Mouse (Mus musculus) heart, embryonic 12.5 days (tissue): ENCODE results near the gene Ccl17. TPM values are rescaled to one million over a fixed set of nuclear protein-coding genes. Genes with fewer than 3 reads are reported as not detected.

ENCODE experiments used
- ATAC-seq: fragments of 200-750 bp; cut with Nextera tagmentation; 2 replicates; pipeline ENCODE4 v1.8.0; 2017; ENCODE audit warnings: moderate TSS enrichment, moderate library complexity; ENCODE audit not compliant: insufficient number of reproducible peaks, low FRiP score
- H3K27ac ChIP-seq: fragments of 300-500 bp; sonication (generic); 2 replicates; pipeline ENCODE4 v1.5.1; 2016; ENCODE audit warnings: mild to moderate bottlenecking, moderate library complexity; ENCODE audit not compliant: poor library complexity, severe bottlenecking
- H3K27me3 ChIP-seq: fragments of 300-500 bp; sonication (generic); replicated peaks from 2 replicates; pipeline ENCODE4 v1.6.1; 2016; ENCODE audit warnings: mild to moderate bottlenecking, moderate library complexity
- H3K36me3 ChIP-seq: fragments of 300-500 bp; sonication (generic); 2 replicates; pipeline ENCODE4 v1.6.1; 2016; ENCODE audit warnings: mild to moderate bottlenecking, moderate library complexity
- H3K4me1 ChIP-seq: fragments of 300-500 bp; sonication (generic); replicated peaks from 2 replicates; pipeline ENCODE4 v1.6.1; 2016; ENCODE audit warnings: mild to moderate bottlenecking
- H3K4me2 ChIP-seq: fragments of 300-500 bp; sonication (generic); 2 replicates; pipeline ENCODE4 v1.6.1; 2016; ENCODE audit warnings: mild to moderate bottlenecking, moderate library complexity
- H3K4me3 ChIP-seq: fragments of 300-500 bp; sonication (generic); 2 replicates; pipeline ENCODE4 v1.5.1; 2016; ENCODE audit warnings: mild to moderate bottlenecking
- H3K9ac ChIP-seq: fragments of 300-500 bp; sonication (generic); 2 replicates; pipeline ENCODE4 v1.6.1; 2016; ENCODE audit warnings: mild to moderate bottlenecking, moderate library complexity
- H3K9me3 ChIP-seq: fragments of 300-500 bp; sonication (generic); replicated peaks from 2 replicates; pipeline ENCODE4 v1.6.1; 2016; ENCODE audit warnings: mild to moderate bottlenecking, moderate library complexity
- WGBS: fragments of 180-500 bp; shearing (Covaris S2); methylation state at CpG from one replicate; pipeline ENCODE4 v1.1.7; 2016; 5-methylcytosine and 5-hydroxymethylcytosine counted together
- polyA plus RNA-seq: library from polyadenylated mRNA; unstranded; fragments of >200 nt; fragmentation: Nextera tagmentation; extraction: Ambion mirVana; gene quantifications from 2 replicates; pipeline ENCODE4 v1.2.1, GENCODE M21; 2016

Ccl17 gene
- polyA plus RNA-seq, 1 experiment from 2014 or later: 0.75 TPM

GRCm38 (mm10) chr8:94811654-94812053 is 1.4 kb downstream of the Ccl17 start:
- H3K27ac ChIP-seq: no peak overlapping the region
- H3K4me1 ChIP-seq: peaks cover 9% of the 10 kb centered on the region; the same call in 1 of the 2 replicates
- H3K9me3 ChIP-seq: no peaks in the 10 kb centered on the region
- H3K4me2 ChIP-seq: no peak overlapping the region
- H3K9ac ChIP-seq: no peak overlapping the region
- ATAC-seq: no peak
- H3K27me3 ChIP-seq: peaks cover 21% of the 10 kb centered on the region
- H3K4me3 ChIP-seq: no peak overlapping the region
- no peaks in the 10 kb centered on the region for H3K36me3 ChIP-seq
- WGBS: 65% methylated on average over 6 of the region's 6 CpGs

DNA sequence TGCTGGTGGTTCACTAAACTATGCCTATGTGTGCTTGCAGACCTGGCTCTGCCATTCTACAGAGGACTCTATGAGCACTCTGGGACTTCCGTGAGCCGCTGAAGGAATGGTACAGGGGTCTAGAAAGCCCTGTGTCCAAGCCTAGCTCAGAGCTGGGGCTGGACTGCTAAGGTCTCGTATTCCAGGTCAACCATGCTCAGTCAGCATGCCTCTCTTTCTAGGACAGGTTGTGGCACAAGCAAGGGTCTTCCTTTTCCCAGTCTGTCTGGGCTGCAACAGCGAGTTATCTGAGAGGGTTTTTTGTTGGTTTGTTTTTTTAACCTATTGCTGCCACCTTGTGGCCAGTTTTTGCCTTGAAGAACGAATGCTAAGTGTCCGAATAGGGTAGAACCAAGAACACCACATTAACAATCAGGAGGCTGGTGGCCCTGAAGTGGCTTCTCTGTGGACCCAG is 2.4 kb downstream of the Ccl17 start:
- Histone ChIP-seq H3K9ac (no peak overlapping the region), H3K4me2 (no peak overlapping the region), H3K9me3 (no peaks in the 10 kb centered on the region), H3K4me1 (peaks cover 3% of the 10 kb centered on the region; the same call in 1 of the 2 replicates), H3K27ac (no peak overlapping the region), H3K4me3 (no peak overlapping the region), H3K36me3 (no peaks in the 10 kb centered on the region), H3K27me3 (0 out of 2 replicates have a peak, but pooled peaks cover 12% of the 10 kb centered on the region)
- WGBS: 28% methylated on average over 6 of the region's 6 CpGs
- peak; percentile 29; the same call in 1 of the 2 replicates for ATAC-seq

GRCm38 (mm10) chr8:94814556-94814955 is 4.3 kb downstream of the Ccl17 start:
- Histone ChIP-seq H3K4me2 (no peak overlapping the region), H3K36me3 (no peaks in the 10 kb centered on the region), H3K9me3 (no peaks in the 10 kb centered on the region), H3K27me3 (0 out of 2 replicates have a peak, but pooled peaks cover 7% of the 10 kb centered on the region), H3K9ac (no peak overlapping the region; the same call in 1 of the 2 replicates), H3K27ac (no peak overlapping the region), H3K4me1 (no peaks in the 10 kb centered on the region), H3K4me3 (no peak overlapping the region)
- no peak for ATAC-seq
- WGBS: 0% methylated on average over 1 of the region's 1 CpGs

DNA sequence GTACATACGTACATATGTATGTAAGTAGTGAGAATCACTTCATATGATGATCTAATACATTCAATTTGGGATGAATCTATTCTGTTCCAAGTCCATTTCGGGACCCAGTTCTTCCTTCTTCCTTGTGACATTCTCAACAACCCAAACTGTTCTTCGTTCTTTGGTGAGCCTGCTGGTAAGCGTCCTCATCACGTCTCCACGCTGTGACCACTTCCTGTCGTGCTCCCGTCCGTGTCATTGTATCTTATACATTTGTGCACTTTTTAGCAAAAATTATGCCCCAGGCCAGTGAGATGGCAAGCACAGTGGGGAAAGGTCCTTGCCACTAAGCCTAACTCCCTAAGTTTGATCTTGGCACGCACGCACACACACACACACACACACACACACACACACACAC is 7.7 kb downstream of the Ccl17 start:
- H3K36me3 ChIP-seq: peaks cover 30% of the 10 kb centered on the region
- no peaks in the 10 kb centered on the region for H3K4me1 ChIP-seq
- H3K9me3 ChIP-seq: no peaks in the 10 kb centered on the region
- no peak overlapping the region for H3K4me2 ChIP-seq
- no peak overlapping the region for H3K9ac ChIP-seq
- no peak overlapping the region for H3K4me3 ChIP-seq
- WGBS: 83% methylated on average over 11 of the region's 11 CpGs
- H3K27ac ChIP-seq: no peak overlapping the region
- ATAC-seq: no peak
- H3K27me3 ChIP-seq: no peaks in the 10 kb centered on the region

DNA sequence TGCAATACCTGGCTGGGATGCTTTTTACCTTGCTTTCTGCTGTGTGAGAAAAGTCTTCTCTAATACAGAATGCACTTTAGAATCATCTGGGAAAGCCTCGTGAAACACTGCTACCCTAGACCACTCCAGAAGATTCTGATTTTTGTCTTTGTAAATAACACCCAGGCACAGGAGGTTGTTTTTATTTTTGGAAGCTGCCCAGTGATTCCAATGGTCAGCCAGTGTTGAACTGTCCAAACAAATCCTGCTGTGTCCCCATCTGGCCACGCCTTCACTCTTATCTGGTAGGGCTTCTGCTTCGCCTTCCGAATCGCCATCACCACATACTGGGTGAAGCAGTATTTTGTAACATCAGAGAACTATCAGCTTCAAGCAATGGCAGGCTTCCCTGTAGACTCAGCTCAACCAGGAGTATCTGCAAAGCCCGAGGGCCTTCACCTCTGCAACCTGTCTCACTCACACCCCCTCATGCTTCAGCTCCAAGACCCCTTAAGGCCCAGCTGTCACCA is 9.5 kb downstream of the Ccl17 start:
- WGBS: 41% methylated on average over 6 of the region's 6 CpGs
- Histone ChIP-seq H3K27me3 (no peaks in the 10 kb centered on the region), H3K4me2 (no peak overlapping the region), H3K9ac (no peak overlapping the region), H3K9me3 (no peaks in the 10 kb centered on the region), H3K4me1 (no peaks in the 10 kb centered on the region), H3K4me3 (no peak overlapping the region), H3K36me3 (peaks cover 47% of the 10 kb centered on the region), H3K27ac (no peak overlapping the region)
- 0 out of 2 replicates have a peak, but pooled peaks have one; percentile 37 for ATAC-seq

DNA sequence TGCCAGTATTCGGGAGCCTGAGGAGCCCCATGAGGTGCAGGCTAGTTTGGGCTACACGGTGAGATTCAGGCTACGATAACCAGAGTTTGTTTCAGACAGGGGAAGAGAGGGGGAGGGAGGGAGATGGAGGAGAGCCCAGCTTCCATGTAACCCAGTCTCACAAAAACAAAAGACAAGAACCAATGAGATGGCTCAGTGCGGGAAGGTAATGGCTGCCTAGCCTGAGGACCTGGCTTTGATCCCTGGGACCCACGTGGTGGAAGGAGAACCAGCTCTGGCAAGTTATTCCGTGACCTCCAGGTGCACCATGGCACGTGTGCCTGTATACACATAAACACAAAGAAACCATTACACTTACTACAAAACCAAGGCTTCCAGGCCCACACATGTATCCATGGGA is 10.3 kb downstream of the Ccl17 start:
- H3K9ac ChIP-seq: no peak overlapping the region
- no peak overlapping the region for H3K27ac ChIP-seq
- H3K9me3 ChIP-seq: no peaks in the 10 kb centered on the region
- H3K4me2 ChIP-seq: no peak overlapping the region
- H3K36me3 ChIP-seq: peaks cover 55% of the 10 kb centered on the region
- 90% methylated on average over 7 of the region's 7 CpGs for WGBS
- no peak for ATAC-seq
- no peak overlapping the region for H3K4me3 ChIP-seq
- H3K4me1 ChIP-seq: no peaks in the 10 kb centered on the region
- H3K27me3 ChIP-seq: no peaks in the 10 kb centered on the region

DNA sequence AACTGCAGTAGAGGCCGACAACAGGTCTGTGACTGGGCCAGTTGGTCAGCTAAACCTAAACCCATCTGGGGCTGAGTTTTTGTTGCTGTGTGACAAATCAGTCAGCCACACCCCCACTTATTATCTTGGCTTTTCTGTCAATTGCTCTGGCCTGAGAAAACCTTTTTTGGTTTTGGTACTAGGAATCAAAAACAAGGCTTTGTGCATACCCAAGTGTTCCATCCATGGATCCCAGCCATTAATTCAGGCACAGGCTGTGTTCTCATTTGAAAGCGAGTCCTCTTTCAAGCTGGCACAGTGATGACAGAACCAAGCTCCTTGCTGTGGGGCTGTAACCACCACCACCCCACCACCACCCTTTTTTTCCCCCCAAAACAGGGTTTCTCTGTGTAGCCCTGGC is 11.1 kb downstream of the Ccl17 start:
- Histone ChIP-seq H3K9me3 (no peaks in the 10 kb centered on the region), H3K4me3 (no peak overlapping the region), H3K27me3 (no peaks in the 10 kb centered on the region), H3K27ac (no peak overlapping the region), H3K4me1 (no peaks in the 10 kb centered on the region), H3K4me2 (no peak overlapping the region), H3K9ac (no peak overlapping the region), H3K36me3 (peaks cover 58% of the 10 kb centered on the region)
- no peak for ATAC-seq
- 94% methylated on average over 2 of the region's 2 CpGs for WGBS

- WGBS: 78% methylated on average over 23 of the region's 23 CpGs
These were observed 12.6 kb downstream of the Ccl17 start for GRCm38 (mm10) chr8:94822637-94823560.

DNA sequence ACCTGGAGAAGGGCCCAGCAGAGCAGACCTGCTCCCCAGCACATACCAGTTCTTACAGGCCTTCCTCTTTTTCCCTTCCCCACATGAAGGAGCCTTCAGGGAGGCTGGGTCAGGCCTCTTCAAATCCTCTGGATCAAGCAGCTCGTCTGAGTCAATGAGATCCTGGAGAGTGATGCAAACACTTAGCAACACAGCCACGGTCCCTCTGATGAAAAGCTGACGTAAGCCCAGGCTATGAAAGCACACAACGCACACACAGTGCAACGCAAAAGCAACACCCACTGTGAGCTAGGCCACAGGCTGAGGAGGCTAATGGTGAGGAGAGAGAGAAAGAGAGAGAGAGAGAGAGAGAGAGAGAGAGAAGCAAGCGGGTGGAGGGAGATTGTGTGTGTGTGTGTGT is 14.9 kb downstream of the Ccl17 start:
- Histone ChIP-seq H3K4me1 (no peaks in the 10 kb centered on the region), H3K9me3 (no peaks in the 10 kb centered on the region), H3K4me2 (no peak overlapping the region), H3K4me3 (no peak overlapping the region), H3K36me3 (peaks cover 86% of the 10 kb centered on the region), H3K9ac (no peak overlapping the region), H3K27me3 (no peaks in the 10 kb centered on the region), H3K27ac (no peak overlapping the region)
- no peak for ATAC-seq
- 90% methylated on average over 6 of the region's 6 CpGs for WGBS

More at GRCm38 (mm10) chr8:94822637-94823560, 12.6 kb downstream of the Ccl17 start:
- H3K4me2 ChIP-seq: no peak overlapping the region
- peaks cover 71% of the 10 kb centered on the region for H3K36me3 ChIP-seq
- no peaks in the 10 kb centered on the region for H3K4me1 ChIP-seq
- no peaks in the 10 kb centered on the region for H3K9me3 ChIP-seq
- H3K27me3 ChIP-seq: no peaks in the 10 kb centered on the region
- no peak overlapping the region for H3K4me3 ChIP-seq
- H3K27ac ChIP-seq: no peak overlapping the region
- peak; percentile 61 for ATAC-seq
- no peak overlapping the region for H3K9ac ChIP-seq

- ATAC-seq: no peak
- peaks cover 84% of the 10 kb centered on the region for H3K36me3 ChIP-seq
These were observed 16.0 kb downstream of the Ccl17 start for GRCm38 (mm10) chr8:94826210-94826609.

GRCm38 (mm10) chr8:94828284-94828683 is 18.0 kb downstream of the Ccl17 start:
- 83% methylated on average over 6 of the region's 6 CpGs for WGBS
- Histone ChIP-seq H3K9me3 (no peaks in the 10 kb centered on the region), H3K4me3 (no peak overlapping the region), H3K9ac (no peak overlapping the region), H3K4me2 (no peak overlapping the region), H3K27me3 (no peaks in the 10 kb centered on the region), H3K36me3 (peaks cover 78% of the 10 kb centered on the region), H3K27ac (no peak overlapping the region), H3K4me1 (no peaks in the 10 kb centered on the region)
- no peak for ATAC-seq

More at GRCm38 (mm10) chr8:94826210-94826609, 16.0 kb downstream of the Ccl17 start:
- Histone ChIP-seq H3K27me3 (no peaks in the 10 kb centered on the region), H3K27ac (no peak overlapping the region), H3K4me3 (no peak overlapping the region), H3K9ac (no peak overlapping the region), H3K9me3 (no peaks in the 10 kb centered on the region), H3K4me2 (no peak overlapping the region), H3K4me1 (no peaks in the 10 kb centered on the region)
- 89% methylated on average over 5 of the region's 5 CpGs for WGBS
